Mouse (Mus musculus) heart, adult 18-20 months (tissue): ENCODE measurements at regions not wholly inside any gene's neighbourhood (a gene's known extent, or its start where the extent isn't known, plus 50 kb on each side); places are given as distances from the start of the nearest gene placed in this dataset.

Source experiments
- DNase-seq, 2 experiments: peaks; one replicate each; pipeline ENCODE4 v3.0.0; 2021 to 2022; ENCODE audit warnings: mixed read lengths in 1 of 2

GRCm38 (mm10) chr10:19139234-19139633, 123.8 kb upstream of the Tnfaip3 start:
- no peak for DNase-seq

GRCm38 (mm10) chr10:19138258-19138657, 122.8 kb upstream of the Tnfaip3 start:
- DNase-seq = no peak

GRCm38 (mm10) chr10:19127581-19128291, 112.3 kb upstream of the Tnfaip3 start:
- no peak for DNase-seq

- DNase-seq = no peak
Observed at GRCm38 (mm10) chr10:19126922-19127321, 111.5 kb upstream of the Tnfaip3 start.

GRCm38 (mm10) chr10:19126438-19126837, 111.0 kb upstream of the Tnfaip3 start:
- DNase-seq = no peak

- DNase-seq = peak in 1 of 2 experiments; percentile 54
Observed at GRCm38 (mm10) chr10:19123691-19124090, 108.2 kb upstream of the Tnfaip3 start.

- peak; percentile 18 to 46 for DNase-seq
Observed at GRCm38 (mm10) chr10:19122221-19122620, 106.8 kb upstream of the Tnfaip3 start.

- no peak for DNase-seq
Observed at GRCm38 (mm10) chr10:19119281-19120049, 104.0 kb upstream of the Tnfaip3 start.

GRCm38 (mm10) chr10:19118569-19119280, 103.3 kb upstream of the Tnfaip3 start:
- DNase-seq = no peak

GRCm38 (mm10) chr10:19117071-19117605, 101.7 kb upstream of the Tnfaip3 start:
- no peak for DNase-seq

- no peak for DNase-seq
Observed at GRCm38 (mm10) chr10:19112459-19112858, 97.0 kb upstream of the Tnfaip3 start.

- no peak for DNase-seq
Observed at GRCm38 (mm10) chr10:19105231-19105681, 89.8 kb upstream of the Tnfaip3 start.

- no peak for DNase-seq
Observed at GRCm38 (mm10) chr10:19104671-19105203, 89.3 kb upstream of the Tnfaip3 start.

- no peak for DNase-seq
Observed at GRCm38 (mm10) chr10:19099369-19100285, 84.2 kb upstream of the Tnfaip3 start.

- peak; percentile 69 to 81 for DNase-seq
Observed at GRCm38 (mm10) chr10:19094297-19094696, 78.8 kb upstream of the Tnfaip3 start.

- no peak for DNase-seq
Observed at GRCm38 (mm10) chr10:19093689-19094088, 78.2 kb upstream of the Tnfaip3 start.

- DNase-seq = no peak
Observed at GRCm38 (mm10) chr10:19091949-19092348, 76.5 kb upstream of the Tnfaip3 start.

- no peak for DNase-seq
Observed at GRCm38 (mm10) chr10:19091110-19091509, 75.7 kb upstream of the Tnfaip3 start.

GRCm38 (mm10) chr10:19086995-19087394, 71.5 kb upstream of the Tnfaip3 start:
- DNase-seq = no peak

- DNase-seq = no peak
Observed at GRCm38 (mm10) chr10:19082136-19082535, 66.7 kb upstream of the Tnfaip3 start.

- DNase-seq = no peak
Observed at GRCm38 (mm10) chr10:19078047-19078446, 62.6 kb upstream of the Tnfaip3 start.
